Mouse (Mus musculus): ENCODE measurements around the gene Rad23b. TPM values are rescaled to one million over a fixed set of nuclear protein-coding genes. Genes with fewer than 3 reads are reported as not detected.

Rad23b gene
- polyA plus RNA-seq, 1 experiment from 2014 or later = 46.5 TPM

DNA sequence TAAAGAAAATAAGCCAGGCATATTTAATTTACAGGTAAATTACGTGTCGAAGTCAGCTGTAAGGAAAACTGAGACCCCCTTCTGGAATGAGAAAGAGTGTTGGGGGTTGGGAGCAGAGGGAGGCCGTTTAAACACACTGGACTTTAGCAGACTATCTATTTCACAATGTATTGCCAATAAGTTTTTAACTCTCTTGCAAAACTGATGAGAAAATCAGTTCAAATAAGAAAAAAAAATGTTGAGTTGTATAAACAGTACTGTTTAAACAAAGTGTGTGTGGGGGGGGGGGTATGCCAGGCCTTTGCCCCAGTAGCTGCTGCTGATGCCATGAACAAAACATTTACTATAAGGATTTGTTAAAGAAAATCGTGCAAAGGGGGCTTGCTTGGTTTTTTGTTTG lies 10.5 kb upstream of the Rad23b start:
- TF ChIP-seq CTCF (IDR thresholded peaks at IDR 0.05) (no peak), EP300 (IDR thresholded peaks at IDR 0.05) (no peak)
- Histone ChIP-seq H3K4me2 (replicated peaks; ENCODE audit: low read depth, low read length) (no peak overlapping the region), H3K4me1 (ENCODE audit: insufficient read depth, low read depth, low read length) (no peaks in the 10 kb centered on the region), H3K36me3 (ENCODE audit: insufficient read depth, low read length) (no peaks in the 10 kb centered on the region), H3K9ac (replicated peaks; ENCODE audit: low read depth) (no peak overlapping the region), H3K4me3 (ENCODE audit: low read depth, low read length) (no peak overlapping the region), H3K27me3 (replicated peaks; ENCODE audit: insufficient read depth, low read length) (no peaks in the 10 kb centered on the region), H3K27ac (ENCODE audit: low read length) (no peak overlapping the region), H3K9me3 (ENCODE audit: low read length) (no peaks in the 10 kb centered on the region)
- ATAC-seq (no peak), DNase-seq (ENCODE audit: low spot score) (no peak)
- WGBS = 45% methylated on average over 4 of the region's 4 CpGs

DNA sequence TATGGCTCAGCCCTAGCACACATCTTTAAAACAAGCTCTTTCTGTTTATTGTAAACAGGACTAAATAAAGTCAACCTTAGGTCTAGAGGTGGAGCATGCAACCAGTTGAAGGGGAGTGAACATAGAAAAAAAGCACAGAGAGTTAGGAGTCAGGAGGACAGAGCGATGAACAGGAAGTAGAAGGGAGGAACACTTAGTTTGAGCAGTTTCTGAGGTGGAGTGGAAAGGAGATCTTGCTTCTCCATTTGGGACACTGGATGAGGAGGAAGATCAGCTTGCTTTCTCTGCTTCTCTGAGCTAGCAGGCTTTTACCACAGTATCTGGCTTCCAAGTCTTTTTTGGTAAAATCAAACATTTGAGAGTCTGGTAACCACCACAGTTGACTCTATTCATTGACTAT lies 8.0 kb upstream of the Rad23b start:
- H3K4me3 ChIP-seq (ENCODE audit: low read depth, low read length) = no peak overlapping the region
- ATAC-seq (no peak), DNase-seq (ENCODE audit: low spot score) (no peak)
- H3K27ac ChIP-seq (ENCODE audit: low read length) = no peak overlapping the region
- H3K4me1 ChIP-seq (ENCODE audit: insufficient read depth, low read depth, low read length) = no peaks in the 10 kb centered on the region
- no peaks in the 10 kb centered on the region for H3K9me3 ChIP-seq (ENCODE audit: low read length)
- no peak overlapping the region for H3K9ac ChIP-seq (replicated peaks; ENCODE audit: low read depth)
- 75% methylated on average over 1 of the region's 1 CpGs for WGBS
- H3K36me3 ChIP-seq (ENCODE audit: insufficient read depth, low read length) = no peaks in the 10 kb centered on the region
- no peaks in the 10 kb centered on the region for H3K27me3 ChIP-seq (replicated peaks; ENCODE audit: insufficient read depth, low read length)
- no peak overlapping the region for H3K4me2 ChIP-seq (replicated peaks; ENCODE audit: low read depth, low read length)
- TF ChIP-seq CTCF (IDR thresholded peaks at IDR 0.05) (no peak), EP300 (IDR thresholded peaks at IDR 0.05) (no peak)

- 90% methylated on average over 5 of the region's 5 CpGs for WGBS
- ATAC-seq (no peak), DNase-seq (ENCODE audit: low spot score) (no peak)
- H3K36me3 ChIP-seq (ENCODE audit: insufficient read depth, low read length) = no peaks in the 10 kb centered on the region
- H3K27me3 ChIP-seq (replicated peaks; ENCODE audit: insufficient read depth, low read length) = no peaks in the 10 kb centered on the region
- TF ChIP-seq EP300 (IDR thresholded peaks at IDR 0.05) = no peak
- TF ChIP-seq CTCF (IDR thresholded peaks at IDR 0.05) = no peak
- H3K27ac ChIP-seq (ENCODE audit: low read length) = no peak overlapping the region
- no peak overlapping the region for H3K4me2 ChIP-seq (replicated peaks; ENCODE audit: low read depth, low read length)
- H3K4me3 ChIP-seq (ENCODE audit: low read depth, low read length) = no peak overlapping the region
- H3K9ac ChIP-seq (replicated peaks; ENCODE audit: low read depth) = no peak overlapping the region
- no peaks in the 10 kb centered on the region for H3K4me1 ChIP-seq (ENCODE audit: insufficient read depth, low read depth, low read length)
- no peaks in the 10 kb centered on the region for H3K9me3 ChIP-seq (ENCODE audit: low read length)
Measured at GRCm38 (mm10) chr4:55342602-55343001, 7.2 kb upstream of the Rad23b start.

DNA sequence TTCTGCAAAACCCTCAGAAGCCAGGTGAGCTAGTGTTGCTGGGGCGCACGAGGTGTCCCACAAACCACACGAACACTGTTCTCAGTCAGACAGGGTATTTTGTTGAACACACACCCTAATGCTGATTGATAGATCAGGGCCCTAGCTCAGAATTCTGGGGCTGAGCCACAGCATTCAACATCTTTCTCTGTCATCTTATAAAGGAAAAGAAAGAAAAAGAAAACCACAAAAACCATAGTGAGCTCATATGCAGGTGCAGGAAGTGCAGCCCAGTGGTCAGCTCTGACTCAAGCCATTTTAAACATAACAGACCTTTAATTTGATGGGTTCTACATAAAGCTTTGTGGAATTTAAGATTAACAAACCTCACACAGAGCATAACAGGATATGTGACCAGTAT lies 6.6 kb upstream of the Rad23b start:
- no peak for TF ChIP-seq EP300 (IDR thresholded peaks at IDR 0.05)
- no peak for TF ChIP-seq CTCF (IDR thresholded peaks at IDR 0.05)
- Histone ChIP-seq H3K27me3 (replicated peaks; ENCODE audit: insufficient read depth, low read length) (no peaks in the 10 kb centered on the region), H3K4me1 (ENCODE audit: insufficient read depth, low read depth, low read length) (no peaks in the 10 kb centered on the region), H3K4me3 (ENCODE audit: low read depth, low read length) (no peak overlapping the region), H3K27ac (ENCODE audit: low read length) (no peak overlapping the region), H3K36me3 (ENCODE audit: insufficient read depth, low read length) (no peaks in the 10 kb centered on the region), H3K9ac (replicated peaks; ENCODE audit: low read depth) (no peak overlapping the region), H3K9me3 (ENCODE audit: low read length) (no peaks in the 10 kb centered on the region), H3K4me2 (replicated peaks; ENCODE audit: low read depth, low read length) (no peak overlapping the region)
- WGBS = 94% methylated on average over 3 of the region's 3 CpGs
- ATAC-seq (no peak), DNase-seq (ENCODE audit: low spot score) (no peak)

DNA sequence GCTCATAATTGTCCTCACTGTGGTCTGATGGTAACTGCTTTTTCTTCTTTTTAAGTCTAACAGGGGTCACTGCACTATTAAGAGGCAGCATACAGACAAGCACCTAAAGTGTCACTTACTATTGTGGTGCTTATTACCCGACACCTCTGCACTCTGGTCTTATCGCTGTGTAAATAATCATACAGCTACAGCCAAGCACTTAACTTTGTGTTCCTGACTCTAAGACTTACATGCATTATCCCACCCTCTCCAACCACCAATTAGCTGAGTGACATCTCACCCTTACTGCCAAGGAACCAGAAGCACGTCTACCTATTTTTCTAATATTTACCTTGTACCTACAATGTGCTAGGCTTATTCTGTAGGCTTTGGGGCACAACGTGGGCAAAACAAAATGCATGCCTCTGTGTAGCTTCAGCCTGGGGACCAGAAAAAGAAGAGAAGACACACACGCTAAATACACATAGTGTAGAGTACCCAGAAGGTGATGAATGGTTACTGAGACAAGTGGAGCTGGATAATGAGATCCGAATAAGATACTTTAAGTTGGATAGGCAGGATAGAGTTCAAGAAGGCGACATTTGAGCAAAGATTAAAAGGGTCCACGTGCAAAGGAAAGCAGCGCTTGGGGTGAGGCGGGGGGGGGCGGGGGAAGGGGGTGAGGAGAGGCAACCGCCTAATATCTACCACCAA lies 938 bp upstream of the Rad23b start:
- Histone ChIP-seq H3K9ac (replicated peaks; ENCODE audit: low read depth) (peak overlapping the region; percentile 41), H3K4me2 (replicated peaks; ENCODE audit: low read depth, low read length) (peak overlapping the region; percentile 72), H3K4me1 (ENCODE audit: insufficient read depth, low read depth, low read length) (peaks cover 8% of the 10 kb centered on the region; the same call in 1 of the 2 replicates), H3K36me3 (ENCODE audit: insufficient read depth, low read length) (no peaks in the 10 kb centered on the region), H3K9me3 (ENCODE audit: low read length) (no peaks in the 10 kb centered on the region), H3K4me3 (ENCODE audit: low read depth, low read length) (peak overlapping the region; percentile 99), H3K27me3 (replicated peaks; ENCODE audit: insufficient read depth, low read length) (no peaks in the 10 kb centered on the region), H3K27ac (ENCODE audit: low read length) (peak overlapping the region; percentile 73; the same call in 1 of the 2 replicates)
- TF ChIP-seq CTCF (IDR thresholded peaks at IDR 0.05) = no peak
- TF ChIP-seq EP300 (IDR thresholded peaks at IDR 0.05) = no peak
- ATAC-seq = no peak
- 7% methylated on average over 11 of the region's 12 CpGs for WGBS
- DNase-seq (ENCODE audit: low spot score) = peak; percentile 21

- peak; percentile 64 for DNase-seq (ENCODE audit: low spot score)
- TF ChIP-seq EP300 (IDR thresholded peaks at IDR 0.05) (no peak), CTCF (IDR thresholded peaks at IDR 0.05) (no peak)
Measured at GRCm38 (mm10) chr4:55350219-55350931, 532 bp downstream of the Rad23b start.

More at GRCm38 (mm10) chr4:55350219-55350931, 532 bp downstream of the Rad23b start:
- WGBS = under 1% methylated on average over 42 of the region's 66 CpGs
- H3K9me3 ChIP-seq (ENCODE audit: low read length) = no peaks in the 10 kb centered on the region
- H3K4me2 ChIP-seq (replicated peaks; ENCODE audit: low read depth, low read length) = peak overlapping the region; percentile 83
- peaks cover 14% of the 10 kb centered on the region; the same call in 1 of the 2 replicates for H3K4me1 ChIP-seq (ENCODE audit: insufficient read depth, low read depth, low read length)
- peak; percentile 32 for ATAC-seq
- no peaks in the 10 kb centered on the region for H3K27me3 ChIP-seq (replicated peaks; ENCODE audit: insufficient read depth, low read length)
- peak overlapping the region; percentile 99 for H3K4me3 ChIP-seq (ENCODE audit: low read depth, low read length)
- H3K9ac ChIP-seq (replicated peaks; ENCODE audit: low read depth) = peak overlapping the region; percentile 88
- peak overlapping the region; percentile 89 for H3K27ac ChIP-seq (ENCODE audit: low read length)
- no peaks in the 10 kb centered on the region for H3K36me3 ChIP-seq (ENCODE audit: insufficient read depth, low read length)
